Mouse (Mus musculus) liver, embryonic 14.5 days (tissue): Measurements from ENCODE around the gene Mrps35.

Experiments used
- CTCF ChIP-seq: IDR thresholded peaks from 2 replicates; pipeline ENCODE4 v1.5.1; 2016; ENCODE audit warnings: antibody characterized with exemption, low read depth, control low read depth
- EP300 ChIP-seq: IDR thresholded peaks from 2 replicates; pipeline ENCODE4 v1.6.1; 2016; ENCODE audit warnings: antibody characterized with exemption, low read depth

DNA sequence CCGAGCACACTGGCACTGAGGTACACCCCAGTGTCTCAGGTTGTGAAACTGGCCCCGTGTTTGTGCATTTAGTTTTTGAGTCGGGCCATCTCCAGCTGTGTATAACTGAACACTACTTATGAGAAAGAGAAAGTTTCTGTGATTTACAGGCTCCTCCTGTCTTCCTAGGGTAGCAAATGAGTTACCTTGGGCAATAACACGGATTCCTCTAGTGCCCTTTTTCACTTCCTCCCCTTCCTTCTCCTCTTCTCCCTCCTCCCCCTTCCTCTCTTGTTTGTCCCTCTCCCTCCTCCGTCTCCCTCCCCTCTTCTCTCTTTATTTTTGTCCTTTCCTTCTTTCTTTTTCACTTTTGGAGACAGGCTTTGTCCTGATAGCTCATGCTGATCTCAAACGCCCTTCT, 31.0 kb upstream of the Mrps35 start:
- TF ChIP-seq EP300: no peak
- TF ChIP-seq CTCF: no peak
